Mouse (Mus musculus) C2C12 (cell line): ENCODE measurements around the gene Adprh. TPM values are rescaled to one million over a fixed set of nuclear protein-coding genes. Genes with fewer than 3 reads are reported as not detected.
"Not testable (repeated sequence)": the region's sequence is repeated elsewhere in the genome, so short reads cannot be mapped to it uniquely, and the experiment has no call there.

Experiments used
- H3K27me3 ChIP-seq: one replicate; pipeline ENCODE4 v1.6.1; 2011; ENCODE audit not compliant: control insufficient read depth, insufficient read depth, insufficient read length
- H3K36me3 ChIP-seq: one replicate; pipeline ENCODE4 v1.6.1; 2011; ENCODE audit not compliant: control insufficient read depth, insufficient read depth
- H3K4me3 ChIP-seq: one replicate; pipeline ENCODE4 v1.5.1; 2011; ENCODE audit warnings: mild to moderate bottlenecking, control low read depth; ENCODE audit not compliant: poor library complexity, insufficient read depth, severe bottlenecking
- H3K79me2 ChIP-seq: one replicate; pipeline ENCODE4 v1.6.1; 2011; ENCODE audit not compliant: control insufficient read depth, insufficient read depth
- H3K79me3 ChIP-seq: one replicate; pipeline ENCODE4 v1.6.1; 2011; ENCODE audit warnings: low read depth, control low read depth
- H3ac ChIP-seq: one replicate; pipeline ENCODE3; 2011; ENCODE audit warnings: low read depth; ENCODE audit not compliant: control insufficient read depth, insufficient read length
- CEBPB ChIP-seq: IDR thresholded peaks from one replicate; pipeline ENCODE4 v1.6.1; 2011; ENCODE audit warnings: low read depth, mild to moderate bottlenecking, control low read depth, moderate library complexity
- CTCF ChIP-seq: IDR thresholded peaks from one replicate; pipeline ENCODE4 v1.5.1; 2011; ENCODE audit not compliant: control insufficient read depth, insufficient read depth, insufficient read length
- FOSL1 ChIP-seq: IDR thresholded peaks from one replicate; pipeline ENCODE4 v1.8.0; 2011; ENCODE audit warnings: mild to moderate bottlenecking, low read length; ENCODE audit not compliant: poor library complexity, insufficient read depth, severe bottlenecking
- MAX ChIP-seq: IDR thresholded peaks from one replicate; pipeline ENCODE4 v1.6.1; 2011; ENCODE audit warnings: mild to moderate bottlenecking, control low read depth
- MYOD1 ChIP-seq: IDR thresholded peaks from one replicate; pipeline ENCODE4 v1.6.1; 2011; ENCODE audit warnings: low read depth; ENCODE audit not compliant: control insufficient read depth, insufficient read length
- MYOG ChIP-seq: IDR thresholded peaks from one replicate; pipeline ENCODE4 v1.6.1; 2011; ENCODE audit not compliant: control insufficient read depth, insufficient read length; ENCODE audit errors: extremely low read depth
- USF1 ChIP-seq: IDR thresholded peaks from one replicate; pipeline ENCODE4 v1.6.1; 2011; ENCODE audit warnings: low read depth, mild to moderate bottlenecking, control low read depth, moderate library complexity
- polyA plus RNA-seq: library from polyadenylated mRNA; unstranded; fragments of >200 nt; fragmentation: generic; extraction: Trizol; gene quantifications from one replicate; pipeline ENCODE4 v1.2.1, GENCODE M21; 2012; ENCODE audit warnings: missing spikeins

Adprh gene
- polyA plus RNA-seq, 1 experiment, result 52.2 TPM

- Histone ChIP-seq H3K4me3 (no peak overlapping the region), H3K79me3 (peaks cover 6% of the 10 kb centered on the region), H3K79me2 (peaks cover 15% of the 10 kb centered on the region), H3K36me3 (peaks cover 57% of the 10 kb centered on the region), H3ac (no peak overlapping the region), H3K27me3 (no peaks in the 10 kb centered on the region)
- no peak for TF ChIP-seq MYOD1
- no peak for TF ChIP-seq FOSL1
- no peak for TF ChIP-seq CEBPB
Measured at GRCm38 (mm10) chr16:38447366-38447765, 5.1 kb downstream of the Adprh start.

DNA sequence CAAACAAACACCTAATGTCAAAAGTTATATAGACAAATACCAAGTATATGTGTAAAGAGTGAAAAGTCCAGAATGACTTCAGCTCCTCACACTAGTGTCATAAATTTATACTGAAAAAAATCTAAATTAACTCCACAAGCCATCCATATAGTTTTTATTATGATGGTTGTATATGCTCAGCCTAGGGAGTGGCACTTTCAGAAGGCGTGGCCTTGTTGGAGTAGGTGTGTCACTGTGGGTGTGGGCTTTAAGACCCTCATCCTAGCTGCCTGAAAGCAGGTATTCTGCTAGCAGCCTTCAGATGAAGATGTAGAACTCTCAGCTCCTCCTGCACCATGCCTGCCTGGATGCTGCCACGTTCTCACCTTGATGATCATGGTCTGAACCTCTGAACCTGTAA is 6.4 kb downstream of the Adprh start:
- H3ac ChIP-seq, H3K4me3 ChIP-seq, H3K79me3 ChIP-seq, H3K79me2 ChIP-seq, H3K27me3 ChIP-seq: not testable (repeated sequence)
- peaks cover 57% of the 10 kb centered on the region for H3K36me3 ChIP-seq

- Histone ChIP-seq H3K36me3 (peaks cover 57% of the 10 kb centered on the region), H3K79me3 (no peaks in the 10 kb centered on the region), H3ac (no peak overlapping the region), H3K4me3 (no peak overlapping the region), H3K27me3 (no peaks in the 10 kb centered on the region), H3K79me2 (no peaks in the 10 kb centered on the region)
- TF ChIP-seq MAX (no peak), FOSL1 (no peak), CEBPB (no peak), MYOD1 (no peak), MYOG (no peak), CTCF (no peak), USF1 (no peak)
Measured at GRCm38 (mm10) chr16:38445576-38445975, 6.9 kb downstream of the Adprh start.

GRCm38 (mm10) chr16:38445046-38445445 is 7.5 kb downstream of the Adprh start:
- no peak overlapping the region for H3K4me3 ChIP-seq
- no peaks in the 10 kb centered on the region for H3K27me3 ChIP-seq
- H3K36me3 ChIP-seq, result peaks cover 56% of the 10 kb centered on the region
- no peak overlapping the region for H3ac ChIP-seq
- H3K79me2 ChIP-seq, result no peaks in the 10 kb centered on the region
- no peaks in the 10 kb centered on the region for H3K79me3 ChIP-seq
- no peak for TF ChIP-seq CTCF
- no peak for TF ChIP-seq USF1
- TF ChIP-seq CEBPB, result no peak
- no peak for TF ChIP-seq FOSL1
- no peak for TF ChIP-seq MYOG
- no peak for TF ChIP-seq MAX
- TF ChIP-seq MYOD1, result no peak

GRCm38 (mm10) chr16:38443721-38444464 is 8.6 kb downstream of the Adprh start:
- no peak overlapping the region for H3ac ChIP-seq
- H3K36me3 ChIP-seq, result peaks cover 48% of the 10 kb centered on the region
- TF ChIP-seq CEBPB, result no peak
- TF ChIP-seq MYOG, result no peak
- no peak for TF ChIP-seq CTCF
- TF ChIP-seq MYOD1, result no peak
- no peak for TF ChIP-seq FOSL1
- TF ChIP-seq MAX, result no peak
- no peak for TF ChIP-seq USF1
- H3K79me2 ChIP-seq, result no peaks in the 10 kb centered on the region
- no peaks in the 10 kb centered on the region for H3K27me3 ChIP-seq
- no peak overlapping the region for H3K4me3 ChIP-seq
- no peaks in the 10 kb centered on the region for H3K79me3 ChIP-seq

DNA sequence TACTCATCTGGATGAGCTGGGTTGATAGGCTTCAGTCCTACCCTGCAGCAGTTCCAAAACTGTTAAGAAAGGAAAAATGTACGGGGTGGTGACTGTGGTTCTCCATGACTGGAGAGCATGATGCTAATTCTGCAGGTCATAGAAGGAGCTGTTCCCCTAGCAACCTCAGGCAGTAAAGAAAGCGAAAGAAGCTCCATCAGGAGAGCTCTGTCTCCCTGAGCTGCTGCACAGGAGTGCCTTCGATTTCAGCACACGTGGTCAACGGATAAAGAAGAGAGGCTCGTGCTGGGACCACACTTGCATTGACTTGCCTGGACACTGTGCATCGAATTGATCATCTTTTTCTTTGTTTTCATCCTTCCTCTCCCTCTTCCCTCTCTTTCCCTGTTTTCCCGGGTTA is 10.3 kb downstream of the Adprh start:
- no peaks in the 10 kb centered on the region for H3K79me2 ChIP-seq

More for the DNA sequence above, 10.3 kb downstream of the Adprh start:
- Histone ChIP-seq H3K79me3 (no peaks in the 10 kb centered on the region), H3K4me3 (no peak overlapping the region), H3K36me3 (peaks cover 34% of the 10 kb centered on the region), H3K27me3 (no peaks in the 10 kb centered on the region), H3ac (no peak overlapping the region)
- TF ChIP-seq MYOG (no peak), MAX (no peak), CTCF (no peak), FOSL1 (no peak), CEBPB (no peak), MYOD1 (no peak)
